Mouse (Mus musculus) layer of hippocampus, adult 8-10 months (tissue): ENCODE results near the gene Uevld. TPM values are rescaled to one million over a fixed set of nuclear protein-coding genes. Genes with fewer than 3 reads are reported as not detected.
"Not testable (repeated sequence)": the region's sequence is repeated elsewhere in the genome, so short reads cannot be mapped to it uniquely, and the experiment has no call there.

ENCODE experiments used
- DNase-seq, 2 experiments: peaks; one replicate each; pipeline ENCODE4 v3.0.0; 2022; ENCODE audit warnings: low spot score in 2 of 2
- total RNA-seq, 4 experiments: library from RNA; stranded (reverse); gene quantifications; 2 replicates each; pipeline ENCODE4 v1.2.4; 2022

Gene Uevld
- total RNA-seq, 4 experiments from 2014 or later: 12.3 to 24.1 (median 17.4) TPM

GRCm38 (mm10) chr7:46969898-46970297 is 11.6 kb upstream of the Uevld start:
- no peak for DNase-seq

- no peak for DNase-seq
Measured at GRCm38 (mm10) chr7:46964070-46964469, 5.7 kb upstream of the Uevld start.

- peak; percentile 51 to 75 for DNase-seq
Measured at GRCm38 (mm10) chr7:46962806-46963618, 4.7 kb upstream of the Uevld start.

GRCm38 (mm10) chr7:46962132-46962531 is 3.8 kb upstream of the Uevld start:
- DNase-seq: no peak

GRCm38 (mm10) chr7:46960991-46961390 is 2.7 kb upstream of the Uevld start:
- DNase-seq: no peak

- DNase-seq: no peak
Measured at GRCm38 (mm10) chr7:46958853-46959252, 526 bp upstream of the Uevld start.

- DNase-seq: no peak
Measured at GRCm38 (mm10) chr7:46935847-46936246, 22.5 kb downstream of the Uevld start.

- DNase-seq: no peak
Measured at GRCm38 (mm10) chr7:46934788-46935187, 23.5 kb downstream of the Uevld start.

- DNase-seq: no peak
Measured at GRCm38 (mm10) chr7:46931370-46931769, 27.0 kb downstream of the Uevld start.

- no peak for DNase-seq
Measured at GRCm38 (mm10) chr7:46928291-46928690, 30.0 kb downstream of the Uevld start.

- DNase-seq: no peak
Measured at GRCm38 (mm10) chr7:46922075-46922474, 36.3 kb downstream of the Uevld start.

GRCm38 (mm10) chr7:46919551-46920176 is 38.7 kb downstream of the Uevld start, which contains the start of gene Tsg101:
TSS of gene Tsg101 (minus strand) at chr7:46919969.
- DNase-seq: peak; percentile 81 to 88

GRCm38 (mm10) chr7:46918678-46919371 is 39.5 kb downstream of the Uevld start:
- no peak for DNase-seq

- no peak for DNase-seq
Measured at GRCm38 (mm10) chr7:46916376-46916775, 42.0 kb downstream of the Uevld start.

GRCm38 (mm10) chr7:46911250-46911649 is 47.1 kb downstream of the Uevld start:
- DNase-seq: no peak

GRCm38 (mm10) chr7:46899343-46899742 is 59.0 kb downstream of the Uevld start:
- DNase-seq: no peak

GRCm38 (mm10) chr7:46895511-46895910 is 62.8 kb downstream of the Uevld start:
- no peak for DNase-seq

GRCm38 (mm10) chr7:46883304-46883703 is 75.0 kb downstream of the Uevld start:
- DNase-seq: no peak

- DNase-seq: not testable (repeated sequence)
Measured at GRCm38 (mm10) chr7:46881941-46882340, 76.4 kb downstream of the Uevld start.

GRCm38 (mm10) chr7:46880992-46881391 is 77.3 kb downstream of the Uevld start:
- DNase-seq: no peak

- no peak for DNase-seq
Measured at GRCm38 (mm10) chr7:46879851-46880250, 78.5 kb downstream of the Uevld start.

GRCm38 (mm10) chr7:46877255-46877654 is 81.1 kb downstream of the Uevld start:
- DNase-seq: no peak
